Mouse (Mus musculus) CH12.LX (cell line): ENCODE measurements around the gene Hnrnpa1.

ENCODE experiments used
- HCFC1 ChIP-seq: IDR thresholded peaks from 2 replicates; pipeline ENCODE4 v1.6.1; 2012; ENCODE audit warnings: low read depth, mild to moderate bottlenecking, inconsistent platforms, low read length, improper control_type of control experiment
- MYC ChIP-seq: IDR thresholded peaks from 2 replicates; pipeline ENCODE4 v1.6.1; 2011; ENCODE audit warnings: low read depth, mild to moderate bottlenecking, improper control_type of control experiment, low read length

- TF ChIP-seq HCFC1: no peak
- no peak for TF ChIP-seq MYC
Measured at GRCm38 (mm10) chr15:103284066-103284465, 43.8 kb downstream of the Hnrnpa1 start.
